Mouse (Mus musculus) thymus, postnatal 25 days (tissue): ENCODE results near the gene Ttc25.
"Not testable (repeated sequence)": the region's sequence is repeated elsewhere in the genome, so short reads cannot be mapped to it uniquely, and the experiment has no call there.

Source experiments
- DNase-seq: peaks from one replicate; pipeline ENCODE4 v3.0.0; 2022

The Ttc25 gene

DNA sequence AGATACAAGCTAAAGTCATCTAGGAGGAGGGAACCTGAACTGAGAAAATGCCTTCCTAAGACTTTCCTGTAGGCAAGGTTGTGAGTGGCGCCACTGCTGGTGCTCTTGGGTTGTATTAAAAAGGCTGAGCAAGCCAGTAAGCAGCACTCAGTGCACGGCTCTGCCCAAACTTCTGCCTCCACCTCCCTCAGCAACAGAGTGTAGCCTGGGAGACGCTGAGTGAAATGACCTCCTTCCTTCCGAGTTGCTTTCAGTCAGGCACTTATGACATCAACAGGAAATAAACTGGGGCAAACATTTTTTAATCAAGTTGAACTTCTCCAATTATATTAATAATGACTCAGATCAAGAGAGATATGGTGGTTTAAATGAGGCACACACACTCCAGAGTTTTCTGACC is 63.4 kb downstream of the Ttc25 start:
- DNase-seq: no peak

GRCm38 (mm10) chr11:100609355-100609996 is 64.1 kb downstream of the Ttc25 start:
- no peak for DNase-seq

- DNase-seq: no peak
Observed at GRCm38 (mm10) chr11:100609997-100610680, 64.7 kb downstream of the Ttc25 start.

- no peak for DNase-seq
Observed at GRCm38 (mm10) chr11:100611627-100612026, 66.2 kb downstream of the Ttc25 start.

DNA sequence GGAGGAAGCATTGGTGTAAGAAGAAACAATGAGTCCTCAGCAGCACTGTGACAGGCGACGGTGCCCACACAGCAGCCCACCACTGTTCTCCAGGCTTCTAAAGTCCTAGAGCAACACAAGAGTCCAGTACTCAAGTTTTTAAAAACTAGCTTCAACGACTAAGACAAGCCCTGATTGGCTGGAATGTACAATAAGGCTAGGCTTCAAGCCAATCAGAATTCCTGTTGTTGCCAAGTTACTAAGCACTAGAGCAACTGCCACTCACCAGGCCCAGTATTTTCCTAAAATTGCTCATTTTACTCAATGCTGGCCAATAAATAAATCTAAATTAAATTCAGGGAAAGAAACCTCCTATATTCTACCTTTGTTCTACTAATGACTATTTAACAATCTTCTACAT is 67.8 kb downstream of the Ttc25 start:
- DNase-seq: no peak

DNA sequence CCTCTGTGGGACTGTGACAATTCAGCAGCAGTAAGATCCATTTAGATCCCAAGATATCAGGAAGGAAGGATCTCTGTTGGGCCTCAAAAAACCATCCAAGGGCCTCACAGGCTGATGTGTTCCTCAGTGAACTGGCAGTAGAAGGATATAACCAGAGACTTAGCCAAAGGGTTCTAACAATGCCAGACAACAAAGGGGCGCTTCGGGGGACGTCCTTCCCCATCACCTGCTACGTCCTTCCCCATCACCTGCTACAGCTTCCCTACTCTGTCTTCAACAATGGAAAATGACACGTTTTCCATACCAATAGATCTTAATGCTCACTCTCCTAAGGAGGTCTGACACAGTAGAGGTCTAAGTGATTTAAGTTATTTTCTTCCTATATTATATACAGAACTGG is 70.9 kb downstream of the Ttc25 start:
- no peak for DNase-seq

- not testable (repeated sequence) for DNase-seq
Observed at GRCm38 (mm10) chr11:100616836-100617235, 71.4 kb downstream of the Ttc25 start.

- DNase-seq: no peak
Observed at GRCm38 (mm10) chr11:100617480-100617879, 72.1 kb downstream of the Ttc25 start.

DNA sequence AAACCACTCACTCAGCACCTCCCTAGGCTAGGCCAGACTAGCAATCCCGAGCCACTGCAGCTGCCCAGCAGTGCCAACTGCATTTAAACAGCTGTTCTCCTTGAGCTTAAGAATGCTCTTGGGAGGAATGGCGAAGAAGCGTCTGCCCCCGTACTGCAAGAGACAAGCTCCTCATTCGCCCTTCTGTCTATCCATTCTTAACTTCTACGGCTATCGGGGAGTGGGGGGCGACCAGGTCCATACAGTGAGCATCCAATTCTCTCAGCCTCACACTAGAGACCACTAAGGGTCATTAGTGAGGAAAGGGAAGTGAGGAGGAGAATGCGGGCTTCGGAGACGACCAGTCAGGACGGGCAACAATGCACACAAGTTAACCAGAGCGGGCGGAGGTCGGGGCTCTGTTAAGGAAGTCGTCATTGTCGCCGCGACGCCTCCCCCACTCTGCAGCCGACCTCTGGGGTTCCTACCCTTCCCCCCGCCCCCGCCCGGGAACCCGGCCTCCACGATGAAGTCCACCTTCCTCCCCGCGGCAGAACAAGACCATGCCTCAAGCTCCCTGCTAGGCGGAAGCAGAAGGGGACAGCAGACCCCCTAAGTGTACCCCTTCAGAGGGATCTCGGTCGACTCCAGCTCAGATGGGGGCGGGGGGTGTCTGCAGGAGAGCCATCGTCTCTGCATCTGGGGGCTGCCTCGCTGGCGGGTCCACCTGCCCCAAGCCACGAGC is 73.5 kb downstream of the Ttc25 start, which contains the start of gene Nkiras2:
TSS of gene Nkiras2 (plus strand) at position 484 of the 724 bp plus-strand sequence.
- DNase-seq: peak; percentile 82

DNA sequence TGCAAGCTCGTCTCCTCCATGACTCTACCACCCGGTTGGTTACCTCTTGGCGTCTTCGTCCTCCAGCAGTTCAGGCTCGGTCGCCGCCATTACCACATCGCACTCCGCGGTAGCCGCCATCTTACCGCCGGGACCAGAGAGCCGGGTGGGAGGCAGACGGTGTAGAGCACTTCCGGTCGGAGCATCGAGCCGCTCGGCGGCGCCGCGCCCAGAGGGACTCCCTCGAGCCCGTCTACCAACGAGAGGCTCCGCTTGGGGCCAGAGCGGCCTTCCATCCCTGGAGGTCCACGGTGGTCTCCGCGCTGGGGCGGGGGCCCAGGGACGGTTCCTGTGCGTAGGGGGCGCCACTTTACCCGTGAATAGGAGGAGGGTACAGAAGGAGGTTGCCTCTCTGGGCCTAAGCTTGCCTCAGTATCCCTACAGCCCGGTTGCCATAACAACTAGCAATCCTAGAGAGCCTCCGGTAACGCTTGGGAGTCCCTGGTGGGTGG is 74.1 kb downstream of the Ttc25 start:
- DNase-seq: peak; percentile 97

DNA sequence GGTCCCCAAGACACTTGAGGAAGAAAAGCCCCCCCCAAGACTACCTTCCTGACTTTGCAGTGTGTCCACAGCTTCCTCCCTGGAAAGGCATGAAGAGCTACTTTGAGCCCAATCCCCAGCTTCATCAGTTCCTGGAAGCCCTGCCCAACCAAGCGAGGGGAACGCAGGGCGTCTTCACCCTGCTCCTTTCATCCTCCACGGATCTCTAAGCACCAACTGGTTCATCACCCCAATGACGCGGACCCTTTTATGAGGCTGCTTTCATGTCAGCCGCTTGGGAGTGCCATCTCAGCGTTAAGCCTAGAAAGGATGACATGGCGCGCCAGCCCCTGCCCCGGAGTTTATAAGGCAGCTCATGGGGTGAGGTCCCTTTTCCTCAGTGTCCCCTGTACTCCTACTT is 74.6 kb downstream of the Ttc25 start, which contains the start of gene Dnajc7:
TSS of gene Dnajc7 (minus strand) at position 187 of the 400 bp plus-strand sequence.
- no peak for DNase-seq
